Mouse (Mus musculus) heart, adult 9 months (tissue): ENCODE data around the gene Grm4.
A peak's percentile ranks its signal among the peaks of the same experiment; 100 is the strongest.

Experiments
- DNase-seq, 2 experiments: peaks; one replicate each; pipeline ENCODE4 v3.0.0; 2022; ENCODE audit warnings: low spot score in 2 of 2

Gene Grm4

GRCm38 (mm10) chr17:27488173-27488823, 32.9 kb downstream of the Grm4 start:
- no peak for DNase-seq

DNA sequence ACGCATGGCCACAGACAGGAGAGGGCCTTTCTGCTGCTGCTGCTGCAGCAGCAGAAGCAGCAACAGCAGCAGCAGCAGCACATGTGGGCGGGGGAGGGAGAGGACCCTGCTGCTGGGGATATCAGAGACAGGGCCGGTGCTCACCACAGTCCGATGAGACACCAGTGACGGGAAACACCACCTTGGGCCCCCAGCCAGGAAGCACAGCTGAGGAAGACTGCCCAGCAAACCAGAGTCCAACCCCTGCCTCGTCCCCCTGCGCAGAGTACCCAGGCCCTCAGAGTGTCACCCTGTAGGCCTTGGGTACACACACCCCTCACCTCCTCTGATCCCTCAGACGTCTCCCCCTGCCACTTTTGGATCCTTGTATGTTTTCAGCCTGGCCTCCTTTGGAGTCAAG, 35.3 kb downstream of the Grm4 start:
- no peak for DNase-seq

GRCm38 (mm10) chr17:27483571-27483970, 37.6 kb downstream of the Grm4 start:
- no peak for DNase-seq

GRCm38 (mm10) chr17:27480143-27481103, 40.8 kb downstream of the Grm4 start:
- peak; percentile 9 to 16 for DNase-seq

DNA sequence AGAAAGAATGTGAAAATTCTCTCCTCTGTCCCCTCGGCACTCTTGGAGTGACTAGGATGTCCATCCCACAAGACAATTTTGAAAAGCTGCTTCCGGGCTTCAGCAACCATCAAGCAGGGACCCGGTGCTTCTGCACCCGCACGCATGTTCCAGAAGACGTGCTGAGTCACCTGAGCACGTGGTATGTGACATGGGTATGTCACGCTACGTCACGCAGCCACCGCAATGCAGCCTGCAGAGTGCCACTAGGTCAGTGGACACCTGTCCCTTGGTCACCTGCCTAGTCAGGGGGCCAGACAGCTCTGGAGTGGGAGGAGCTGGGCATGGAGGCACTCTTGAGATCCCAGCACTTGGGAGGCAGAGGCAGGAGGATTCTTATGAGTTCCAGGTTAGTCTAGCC, 45.6 kb downstream of the Grm4 start:
- DNase-seq = no peak

GRCm38 (mm10) chr17:27466620-27467019, 54.6 kb downstream of the Grm4 start:
- DNase-seq = no peak

DNA sequence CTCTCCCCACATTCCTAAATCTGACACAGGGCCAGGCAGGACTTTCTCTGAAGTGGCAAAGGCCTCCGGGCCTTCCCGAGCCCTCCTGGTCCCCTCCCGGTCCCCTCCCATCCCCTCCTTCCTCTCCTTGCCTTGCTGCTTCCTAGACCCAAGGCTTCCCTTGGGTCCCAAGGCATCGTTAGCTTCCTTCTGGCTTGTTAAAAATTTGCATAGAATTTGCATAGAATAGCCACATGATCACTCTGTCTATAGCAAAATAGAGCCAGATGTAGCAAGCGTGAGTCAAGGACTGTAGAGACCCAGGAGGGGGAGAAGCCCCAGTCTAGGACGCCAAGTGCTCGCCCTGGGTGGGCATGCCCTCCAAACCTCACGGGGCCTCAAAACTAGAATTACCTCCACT, 55.3 kb downstream of the Grm4 start:
- DNase-seq = no peak

DNA sequence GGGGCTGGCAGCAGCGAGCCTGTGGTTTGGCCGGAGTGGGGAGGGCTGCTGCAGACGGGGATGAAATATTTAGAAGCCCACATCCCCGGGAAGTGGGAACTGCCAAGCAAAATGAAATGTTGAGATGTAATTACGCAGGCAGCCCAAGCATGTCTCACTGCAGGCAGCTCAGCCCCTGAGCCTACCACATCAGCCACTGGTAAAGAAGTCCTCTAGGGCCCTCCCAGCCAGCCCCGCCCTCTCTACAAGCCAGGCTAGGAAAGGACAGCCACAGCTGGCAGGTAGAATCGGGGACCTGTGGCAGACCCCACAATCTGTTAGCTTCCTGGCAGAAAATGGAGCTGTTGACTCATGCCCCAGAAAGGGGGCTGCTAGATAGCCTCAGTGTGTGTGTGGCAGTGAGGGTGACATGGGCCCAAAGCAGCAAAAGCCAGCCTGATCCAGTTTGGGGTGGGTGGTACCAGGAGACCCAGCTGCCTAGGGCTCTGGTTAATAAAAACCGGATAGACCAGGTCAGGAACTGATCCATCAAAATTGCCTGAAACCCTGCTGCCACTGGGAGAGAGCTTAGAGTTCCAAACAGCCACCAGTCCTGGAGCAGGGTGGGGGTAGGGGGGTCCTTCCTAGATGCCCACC, 56.8 kb downstream of the Grm4 start:
- no peak for DNase-seq

DNA sequence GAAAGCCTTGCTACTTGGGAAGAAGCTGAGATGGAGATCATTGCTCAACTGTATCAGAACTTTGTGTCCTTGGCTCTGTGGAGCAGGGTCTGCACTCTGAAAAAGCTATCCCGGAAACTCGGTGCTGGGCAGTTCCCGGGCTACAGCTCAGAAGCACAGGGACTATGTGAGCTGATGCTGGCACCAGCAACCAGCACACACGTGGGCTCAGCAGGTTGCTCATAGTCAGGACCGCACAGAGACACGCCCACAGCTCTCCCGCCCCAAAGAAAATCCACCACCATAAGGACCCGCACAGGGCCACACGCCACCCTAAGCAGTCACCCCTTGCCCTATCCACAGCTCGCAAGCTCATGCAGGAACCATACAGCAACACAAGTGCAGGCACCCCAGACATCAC, 61.2 kb downstream of the Grm4 start:
- no peak for DNase-seq

- no peak for DNase-seq
These were observed 62.0 kb downstream of the Grm4 start for GRCm38 (mm10) chr17:27459241-27459640.

DNA sequence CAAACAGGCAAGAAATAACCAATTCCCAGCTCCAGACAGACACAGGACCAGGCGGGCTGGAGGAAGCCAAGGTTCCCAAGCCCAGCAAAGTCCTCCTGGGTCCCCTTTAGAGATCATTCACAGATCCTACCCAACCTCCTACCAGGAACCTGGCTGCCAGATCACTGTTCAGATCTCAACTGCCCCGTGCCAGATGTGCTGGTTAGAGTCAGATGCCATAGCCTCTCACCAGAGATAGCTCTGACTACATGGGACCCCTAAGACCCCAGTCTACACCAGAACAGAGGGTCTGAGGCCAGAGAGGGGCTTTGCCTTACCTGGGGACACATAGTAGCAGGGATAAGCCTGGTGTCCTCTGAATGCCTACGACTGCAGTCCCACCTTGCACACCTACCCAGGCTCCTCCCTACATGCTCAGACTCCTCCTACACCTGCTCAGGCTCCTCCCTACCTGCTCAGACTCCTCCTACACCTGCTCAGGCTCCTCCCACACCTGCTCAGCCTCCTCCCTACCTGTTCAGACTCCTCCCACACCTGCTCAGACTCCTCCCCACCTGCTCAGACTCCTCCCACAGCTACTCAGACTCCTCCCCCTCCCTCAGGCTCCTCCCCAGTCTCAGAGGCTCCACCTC, 63.2 kb downstream of the Grm4 start:
- no peak for DNase-seq

- DNase-seq = no peak
These were observed 64.1 kb downstream of the Grm4 start for GRCm38 (mm10) chr17:27457038-27457577.

- DNase-seq = no peak
These were observed 64.8 kb downstream of the Grm4 start for GRCm38 (mm10) chr17:27456364-27456763.

DNA sequence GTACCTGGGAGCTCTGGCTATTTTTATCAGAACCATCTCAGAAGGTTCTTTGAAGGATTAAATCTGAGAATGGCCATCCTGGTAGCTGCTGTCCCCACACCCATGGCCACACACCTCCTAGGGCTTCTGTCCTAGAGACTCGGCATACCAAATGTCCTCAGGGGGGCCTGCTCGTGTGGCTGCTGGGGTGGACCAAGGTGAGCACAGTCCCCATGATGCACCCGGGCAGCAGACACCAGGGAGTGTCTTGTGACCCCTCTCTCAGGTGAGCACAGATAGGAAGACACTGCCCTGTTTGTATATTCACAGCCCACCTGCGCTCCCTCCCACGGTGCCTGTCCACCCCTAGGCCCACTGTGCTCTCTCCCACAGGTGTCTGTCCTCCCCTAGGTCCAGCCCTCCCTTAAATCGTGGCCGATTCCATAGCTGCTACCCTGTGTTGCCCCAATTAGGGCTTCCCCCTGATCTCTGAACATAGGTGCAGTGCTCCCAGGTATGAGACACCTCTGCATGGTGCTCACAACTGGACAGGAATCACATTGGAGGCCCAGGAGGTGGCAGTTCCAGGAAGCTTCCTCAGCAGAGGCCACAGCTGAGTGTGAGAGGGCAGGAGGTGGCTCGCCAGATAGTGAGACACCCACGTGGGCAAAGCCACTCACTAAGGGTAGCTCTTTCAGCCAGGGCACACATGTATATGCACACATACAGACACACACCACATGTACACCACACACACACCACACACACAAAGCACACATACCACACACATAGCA, 66.0 kb downstream of the Grm4 start:
- no peak for DNase-seq

GRCm38 (mm10) chr17:27454396-27454795, 66.8 kb downstream of the Grm4 start:
- DNase-seq = no peak

DNA sequence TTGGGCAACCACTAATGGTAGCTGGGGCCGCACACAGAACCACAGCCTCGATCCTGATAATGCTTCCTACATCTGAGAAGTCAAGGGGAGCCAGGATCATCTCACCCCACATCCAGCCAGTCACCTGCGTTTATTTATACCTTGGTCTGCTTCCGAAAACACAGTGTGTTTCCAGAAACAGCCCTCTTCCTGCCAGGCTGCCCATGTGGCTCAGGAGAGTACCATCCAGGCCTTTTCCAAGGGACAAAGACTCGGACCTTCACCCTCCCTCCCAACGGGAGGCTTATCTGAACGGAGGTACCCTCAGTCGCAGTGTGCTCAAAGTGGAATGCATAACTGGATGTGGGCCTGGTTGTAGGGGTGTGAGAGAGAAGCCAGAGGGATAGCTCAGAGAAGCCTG, 68.2 kb downstream of the Grm4 start:
- no peak for DNase-seq

- DNase-seq = no peak
These were observed 69.4 kb downstream of the Grm4 start for GRCm38 (mm10) chr17:27451787-27452186.

DNA sequence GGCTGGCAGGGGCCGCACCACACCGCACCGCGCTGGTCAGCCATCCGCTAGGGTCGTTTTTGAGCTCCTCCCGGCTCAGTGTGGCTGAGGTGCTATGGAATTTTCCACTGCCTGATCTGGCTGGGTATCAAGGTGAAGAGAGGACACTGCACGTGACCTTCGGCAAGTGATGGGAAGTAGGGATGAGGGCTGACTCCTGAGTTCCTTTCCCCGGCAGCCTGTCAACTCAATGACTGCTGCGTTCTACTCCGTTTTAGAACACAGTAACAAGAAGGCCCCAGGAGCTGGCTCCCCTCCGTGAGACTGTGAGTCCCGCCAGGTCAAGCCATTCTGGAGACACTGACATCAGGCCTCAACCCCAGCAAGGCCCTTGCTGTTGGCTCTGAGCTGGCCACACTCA, 70.0 kb downstream of the Grm4 start:
- DNase-seq = no peak

DNA sequence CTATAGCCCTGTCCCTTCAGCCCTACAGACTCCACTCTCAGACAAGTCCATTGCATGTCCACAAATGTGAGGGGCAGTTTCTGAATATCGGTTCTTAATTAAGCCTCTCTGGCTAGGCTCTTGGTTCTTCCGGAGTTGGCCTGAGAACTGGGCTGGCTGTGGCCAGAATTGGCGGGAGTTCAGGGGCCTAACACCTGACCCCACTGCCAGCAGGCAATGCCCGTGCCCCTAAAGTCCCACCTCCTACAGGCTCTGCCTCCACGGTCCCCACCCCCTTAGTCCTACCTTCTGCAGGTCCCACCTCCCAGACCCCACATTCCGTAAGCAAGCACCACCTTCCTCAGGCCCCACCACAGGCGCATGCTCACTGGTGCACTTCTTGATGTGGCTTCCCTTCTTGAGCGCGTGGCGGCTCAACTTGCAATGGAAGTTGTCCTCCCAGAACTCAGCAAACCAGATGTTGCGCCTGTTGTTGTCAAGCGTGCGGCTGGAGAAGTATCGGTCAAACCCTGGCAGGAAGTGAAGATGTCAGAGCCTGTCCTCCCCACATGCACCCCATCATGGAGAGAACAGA, 71.4 kb downstream of the Grm4 start:
- DNase-seq = no peak

DNA sequence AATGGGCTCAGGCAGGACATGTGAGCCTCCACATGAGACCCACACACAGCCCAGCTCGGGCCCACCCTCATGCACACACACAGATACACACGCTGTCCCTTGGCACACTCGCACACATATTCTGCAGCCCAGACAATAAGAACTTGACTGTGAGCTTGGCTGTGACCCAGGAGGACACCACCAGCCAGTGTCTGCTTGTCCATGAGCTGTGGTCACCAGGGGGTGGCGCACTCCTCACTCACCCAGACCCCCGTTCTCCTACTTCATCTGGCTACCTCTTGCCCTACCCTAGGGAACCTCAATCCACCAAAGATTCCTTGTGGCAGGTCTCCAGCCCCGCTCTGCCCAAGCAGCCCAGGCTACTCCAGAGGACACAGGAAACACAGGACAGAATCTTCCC, 72.5 kb downstream of the Grm4 start:
- no peak for DNase-seq
